Mouse (Mus musculus): ENCODE data around the gene Padi4. TPM values are rescaled to one million over a fixed set of nuclear protein-coding genes. Genes with fewer than 3 reads are reported as not detected.

Padi4 gene
- total RNA-seq, 1 experiment from 2014 or later = 0.85 TPM

- peak; percentile 50 for DNase-seq
Observed at GRCm38 (mm10) chr4:140701716-140702561, 72.1 kb downstream of the Padi4 start.

DNA sequence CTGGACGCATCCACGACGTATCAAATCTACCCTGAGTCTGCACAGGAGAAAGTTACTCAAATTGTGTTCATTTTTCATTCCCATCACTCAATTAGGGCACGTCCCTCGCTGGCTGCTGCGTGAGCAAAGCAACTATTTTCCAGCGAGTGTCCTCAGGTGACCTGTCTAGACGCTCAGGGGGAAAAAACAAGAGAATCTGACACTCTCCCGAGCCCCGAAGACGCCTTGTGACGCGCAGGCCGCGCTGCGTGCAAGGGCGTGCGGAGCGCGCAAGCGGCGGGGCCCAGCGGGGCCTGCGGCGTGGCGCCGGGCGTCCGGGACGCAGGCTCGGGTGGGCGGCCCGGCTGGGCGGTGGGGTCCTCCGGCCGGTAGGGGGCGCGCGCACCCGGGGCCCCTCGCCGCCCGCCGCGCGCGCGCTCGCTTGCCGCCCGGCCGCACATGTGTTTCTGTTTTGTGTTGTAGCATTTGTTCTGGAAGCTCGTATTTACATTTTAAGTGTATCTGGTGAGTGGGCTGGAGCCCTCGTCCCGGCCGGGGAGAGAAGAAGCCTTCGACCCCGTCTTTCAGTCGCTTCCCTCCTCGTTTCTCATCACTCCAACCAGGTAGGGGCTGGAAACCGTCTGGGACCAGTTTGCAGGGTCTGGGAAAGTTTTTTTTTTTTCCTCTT is 72.9 kb downstream of the Padi4 start:
- DNase-seq = peak; percentile 91

- no peak for DNase-seq
Observed at GRCm38 (mm10) chr4:140700269-140701018, 73.6 kb downstream of the Padi4 start, which contains the start of gene Rcc2. Gene Rcc2, plus strand, starts transcription at chr4:140700541.

DNA sequence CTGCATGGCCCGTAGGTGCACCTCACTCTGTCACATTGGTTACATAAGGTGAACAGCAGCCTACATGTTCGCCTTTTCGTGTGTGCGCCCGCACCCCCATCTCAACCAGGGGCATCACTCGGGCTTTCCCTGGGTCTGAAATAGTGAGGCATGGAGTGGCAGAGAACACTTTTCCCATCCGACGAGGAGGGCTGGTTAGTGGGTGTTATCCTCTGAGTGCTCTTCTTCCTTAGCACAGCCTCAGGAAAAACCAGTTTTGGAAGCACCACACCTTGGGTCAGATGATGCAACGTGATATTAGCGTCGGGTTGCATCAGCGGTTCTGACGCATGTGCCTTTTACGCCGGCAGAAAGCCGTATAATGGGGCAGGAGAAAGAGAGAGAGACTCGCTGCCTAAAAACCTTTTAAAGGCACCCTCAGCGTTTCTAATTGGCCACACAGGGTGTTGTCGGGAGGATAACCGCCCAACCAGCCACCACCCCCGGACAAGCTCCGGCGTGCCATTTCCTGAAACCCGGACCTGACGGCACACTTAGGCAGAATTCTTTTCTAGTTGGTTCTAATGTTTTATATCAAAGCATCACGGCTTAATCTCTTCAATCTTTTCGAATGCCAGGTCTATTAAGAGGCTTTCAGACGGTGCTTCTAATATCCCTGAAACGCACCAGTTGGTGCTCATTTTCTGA is 74.5 kb downstream of the Padi4 start:
- DNase-seq = peak; percentile 87

Small RNAs within 50 kb of the gene (microRNA-seq; reads per million reads assigned to microRNA genes)
- gene Gm25951 = 0 reads per million in 2 experiments

Other genes with a start within 250 kb of the Padi4 start
- 13.1 and 15.3 TPM in 2 replicates for gene Arhgef10l, start 108.2 kb downstream of the Padi4 start, total RNA-seq (2021)
- 71.3 and 74.2 TPM in 2 replicates for gene Rcc2, start 73.7 kb downstream of the Padi4 start, total RNA-seq (2021)
- gene Padi6, start 31.6 kb downstream of the Padi4 start, total RNA-seq (2021) = not detected in 2 replicates
- not detected in 2 replicates for gene Padi3, start 36.4 kb upstream of the Padi4 start, total RNA-seq (2021)
- gene Padi1, start 71.5 kb upstream of the Padi4 start, total RNA-seq (2021) = not detected in 2 replicates
- 1.3 and 1.9 TPM in 2 replicates for gene Padi2, start 132.1 kb upstream of the Padi4 start, total RNA-seq (2021)
- 699 and 754 TPM in 2 replicates for gene Sdhb, start 187.0 kb upstream of the Padi4 start, total RNA-seq (2021)
- gene Atp13a2, start 212.6 kb upstream of the Padi4 start, total RNA-seq (2021) = 28.7 and 37.1 TPM in 2 replicates
- 26.0 and 28.6 TPM in 2 replicates for gene Mfap2, start 236.2 kb upstream of the Padi4 start, total RNA-seq (2021)

Data from adrenal gland, postnatal 14 days (tissue).